In the genomic region with DNA sequence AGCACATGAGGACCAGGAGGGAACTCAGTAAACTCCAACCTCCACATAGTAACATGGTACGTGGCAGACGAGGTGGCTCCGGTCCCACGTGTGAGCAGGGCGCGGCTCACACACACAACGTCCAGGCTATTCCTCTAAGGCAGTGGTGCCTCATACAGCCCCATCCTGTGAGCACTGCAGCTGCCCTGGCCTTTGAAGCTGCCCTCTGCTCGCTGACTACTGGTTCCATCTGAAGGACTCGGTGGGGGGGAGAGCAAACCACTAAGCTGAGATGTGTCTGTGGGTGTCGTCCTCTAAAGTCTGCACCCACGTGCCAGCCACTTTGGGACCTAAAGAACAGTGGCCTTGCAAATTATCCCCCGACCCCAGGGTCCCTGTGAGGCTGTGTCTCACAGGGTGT, we compare ENCODE assay signal across 28 mouse cellular contexts. TPM values are rescaled to one million over a fixed set of nuclear protein-coding genes. Genes with fewer than 3 reads are reported as not detected.
"Had no signal": no experiment of that assay in that cellular context is flagged by ENCODE, and none has a peak within 500 bp of the region (broad histone marks: within the 10 kb centered on the region; RNA-seq: fewer than 3 reads in every experiment).

No protein-coding gene starts in this region.

- H3K27me3 ChIP-seq: heart, embryonic 12.5 days; hindbrain, embryonic 12.5 days; intestine, embryonic 15.5 days; limb, embryonic 12.5 days; liver, embryonic 13.5 days; liver, embryonic 15.5 days had no signal

- H3K4me2 ChIP-seq: heart, embryonic 12.5 days; hindbrain, embryonic 12.5 days; hindbrain, embryonic 14.5 days; intestine, embryonic 15.5 days; limb, embryonic 12.5 days; liver, embryonic 11.5 days; liver, embryonic 13.5 days; liver, embryonic 15.5 days had no signal

- H3K9ac ChIP-seq: heart, embryonic 12.5 days; hindbrain, embryonic 12.5 days; hindbrain, embryonic 14.5 days; intestine, embryonic 15.5 days; limb, embryonic 12.5 days; liver, embryonic 13.5 days; liver, embryonic 15.5 days had no signal

- ATAC-seq: forebrain, embryonic 16.5 days; hindbrain, embryonic 16.5 days; inflammation-experienced regulatory T-cells, adult 6 months; intestine, embryonic 15.5 days; intestine, postnatal 0 days had no signal

- DNase-seq: gastrocnemius, adult 2 months; gastrocnemius, postnatal 10 days; gastrocnemius, postnatal 25 days; heart, postnatal 10 days; heart, postnatal 4 days; kidney, adult 18-20 months; kidney, adult 8-10 months; kidney, postnatal 10 days; kidney, postnatal 4 days; liver; liver, embryonic 13.5 days had no signal

- H3K36me3 ChIP-seq: heart, embryonic 12.5 days; hindbrain, embryonic 10.5 days; hindbrain, embryonic 12.5 days; intestine, embryonic 15.5 days; limb, embryonic 10.5 days; limb, embryonic 12.5 days; liver, embryonic 13.5 days; liver, embryonic 15.5 days had no signal

- H3K9me3 ChIP-seq: heart, embryonic 12.5 days; hindbrain, embryonic 10.5 days; hindbrain, embryonic 12.5 days; intestine, embryonic 15.5 days; limb, embryonic 10.5 days; limb, embryonic 12.5 days; liver, embryonic 13.5 days; liver, embryonic 15.5 days had no signal

- H3K27ac ChIP-seq: gastrocnemius, adult 2 months; hindbrain, embryonic 10.5 days; hindbrain, embryonic 12.5 days; hindbrain, embryonic 14.5 days; intestine, embryonic 15.5 days; layer of hippocampus, adult 2 months; left cerebral cortex, adult 2 months; limb, embryonic 10.5 days; limb, embryonic 12.5 days; liver, embryonic 13.5 days; liver, embryonic 15.5 days had no signal

- H3K4me3 ChIP-seq: gastrocnemius, adult 2 months; heart, embryonic 12.5 days; hindbrain, embryonic 10.5 days; hindbrain, embryonic 12.5 days; intestine, embryonic 15.5 days; layer of hippocampus, adult 2 months; left cerebral cortex, adult 2 months; limb, embryonic 10.5 days; limb, embryonic 12.5 days; liver, embryonic 13.5 days; liver, embryonic 15.5 days had no signal

RNA-seq across cellular contexts. Expression of gene Stk32c, which starts 17.1 kb away (rescaled TPM):
- total RNA-seq: granulocyte monocyte progenitor cell, adult 5-6 weeks had no signal
- polyA plus RNA-seq: heart, embryonic 12.5 days; kidney, embryonic 14.5 days; liver, embryonic 11.5 days; liver, embryonic 13.5 days; liver, embryonic 15.5 days had no signal
